Mouse (Mus musculus) embryonic stem cell, embryonic (primary cell): ENCODE data around the gene Gm20388.

Experiments used
- CTCF ChIA-PET, 4 experiments: fragments of 300-600 bp in 2 of 4; fragments of 350-600 bp in 2 of 4; sonication (Branson Sonifier 250); formaldehyde crosslinking; loops; one replicate each; lab custom pipeline; 2022; ENCODE audit warnings: inconsistent platforms in 2 of 4; lab: Charles Lee
- POLR2A ChIA-PET, 4 experiments: fragments of 300-600 bp in 2 of 4; fragments of 350-600 bp in 2 of 4; sonication (Branson Sonifier 250); formaldehyde crosslinking; loops; one replicate each; lab custom pipeline; 2022; ENCODE audit warnings: antibody characterized with exemption in 4 of 4, inconsistent platforms in 1 of 4; lab: Charles Lee

Gene Gm20388

GRCm38 (mm10) chr8:123807852-123808573 is 3897.4 kb downstream of the Gm20388 start:
- CTCF ChIA-PET, result interaction anchor here in 2 of 4 experiments (0.6 to 1.8 kb wide), 6 partner anchors 9 to 180 kb away, joined by 3 to 7 read pairs (median 4); no protein-coding TSS in a partner anchor
- POLR2A ChIA-PET, result interaction anchor here in 2 of 4 experiments (0.8 to 2.7 kb wide), 10 partner anchors 10 to 142 kb away, joined by 3 to 16 read pairs (median 3); no protein-coding TSS in a partner anchor

- ChIA-PET POLR2A (interaction anchor here in 2 of 4 experiments (0.6 to 2.7 kb wide), 6 partner anchors 9 to 207 kb away, joined by 3 to 16 read pairs (median 4); no protein-coding TSS in a partner anchor), CTCF (interaction anchor here in 3 of 4 experiments (0.6 to 1.8 kb wide), 6 partner anchors 9 to 142 kb away, joined by 3 to 7 read pairs (median 4); no protein-coding TSS in a partner anchor)
Observed at GRCm38 (mm10) chr8:123808671-123809070, 3898.0 kb downstream of the Gm20388 start.

GRCm38 (mm10) chr8:123809342-123809741 is 3898.7 kb downstream of the Gm20388 start:
- POLR2A ChIA-PET, result interaction anchor here in 2 of 4 experiments (0.6 to 2.7 kb wide), 12 partner anchors 8 to 206 kb away, joined by 3 to 16 read pairs (median 4); no protein-coding TSS in a partner anchor
- CTCF ChIA-PET, result interaction anchor here (0.5 to 1.8 kb wide), 11 partner anchors 8 to 1708 kb away, joined by 3 to 7 read pairs (median 3); no protein-coding TSS in a partner anchor

- ChIA-PET CTCF (interaction anchor here in 1 of 4 experiments (0.6 kb wide), 1 partner anchor 600 kb away, joined by 3 read pairs; the partner anchor contains the start of genes Chmp1a and Spata33), POLR2A (interaction anchor here in 1 of 4 experiments (1.6 kb wide), 1 partner anchor 11 kb away, joined by 4 read pairs; no protein-coding TSS in a partner anchor)
Observed at GRCm38 (mm10) chr8:123812227-123812626, 3901.6 kb downstream of the Gm20388 start.

- POLR2A ChIA-PET, result interaction anchor here in 1 of 4 experiments (0.6 kb wide), 2 partner anchors 13 to 175 kb away, joined by 3 read pairs; no protein-coding TSS in a partner anchor
- CTCF ChIA-PET, result interaction anchor here in 1 of 4 experiments (1.2 kb wide), 1 partner anchor 12 kb away, joined by 3 read pairs; no protein-coding TSS in a partner anchor
Observed at GRCm38 (mm10) chr8:123813173-123813891, 3902.7 kb downstream of the Gm20388 start.

GRCm38 (mm10) chr8:123813892-123814266 is 3903.2 kb downstream of the Gm20388 start:
- CTCF ChIA-PET, result interaction anchor here in 2 of 4 experiments (0.6 to 1.2 kb wide), 2 partner anchors 12 to 47 kb away, joined by 3 to 7 read pairs; no protein-coding TSS in a partner anchor

GRCm38 (mm10) chr8:123815325-123815724 is 3904.7 kb downstream of the Gm20388 start:
- ChIA-PET CTCF (interaction anchor here in 2 of 4 experiments (1.3 to 1.4 kb wide), 3 partner anchors 17 to 188 kb away, joined by 3 to 5 read pairs (median 4); no protein-coding TSS in a partner anchor), POLR2A (interaction anchor here in 3 of 4 experiments (0.6 to 1.4 kb wide), 5 partner anchors 11 to 210 kb away, joined by 3 to 4 read pairs (median 4); no protein-coding TSS in a partner anchor)

More at GRCm38 (mm10) chr8:123813892-123814266, 3903.2 kb downstream of the Gm20388 start:
- POLR2A ChIA-PET, result interaction anchor here in 1 of 4 experiments (0.6 kb wide), 2 partner anchors 12 to 175 kb away, joined by 3 read pairs; no protein-coding TSS in a partner anchor

- CTCF ChIA-PET, result interaction anchor here (0.7 to 2.0 kb wide), 10 partner anchors 8 to 468 kb away, joined by 3 to 7 read pairs (median 4); partner anchors contain the start of gene Rab4a (in 1 of the 4)
- POLR2A ChIA-PET, result interaction anchor here in 2 of 4 experiments (0.7 to 2.2 kb wide), 9 partner anchors 7 to 186 kb away, joined by 3 to 16 read pairs (median 5); no protein-coding TSS in a partner anchor
Observed at GRCm38 (mm10) chr8:123816939-123817338, 3906.3 kb downstream of the Gm20388 start.

GRCm38 (mm10) chr8:123817747-123818146 is 3907.1 kb downstream of the Gm20388 start:
- ChIA-PET CTCF (interaction anchor here (0.8 to 2.0 kb wide), 9 partner anchors 8 to 228 kb away, joined by 3 to 7 read pairs (median 4); partner anchors contain the start of gene Rab4a (in 1 of the 4)), POLR2A (interaction anchor here in 2 of 4 experiments (0.9 to 2.2 kb wide), 6 partner anchors 8 to 29 kb away, joined by 4 to 16 read pairs (median 6); no protein-coding TSS in a partner anchor)

GRCm38 (mm10) chr8:123819683-123820610 is 3909.3 kb downstream of the Gm20388 start:
- CTCF ChIA-PET, result no interaction called here
- POLR2A ChIA-PET, result interaction anchor here in 1 of 4 experiments (0.6 to 0.7 kb wide), 2 partner anchors 12 to 65 kb away, joined by 3 read pairs; no protein-coding TSS in a partner anchor

- ChIA-PET CTCF (no interaction called here), POLR2A (no interaction called here)
Observed at GRCm38 (mm10) chr8:123820780-123821179, 3910.1 kb downstream of the Gm20388 start.

GRCm38 (mm10) chr8:123823111-123823510 is 3912.5 kb downstream of the Gm20388 start:
- CTCF ChIA-PET, result interaction anchor here in 3 of 4 experiments (0.6 to 6.3 kb wide), 12 partner anchors 10 to 179 kb away, joined by 3 to 40 read pairs (median 5); no protein-coding TSS in a partner anchor
- POLR2A ChIA-PET, result interaction anchor here in 3 of 4 experiments (0.6 to 2.2 kb wide), 12 partner anchors 8 to 1956 kb away, joined by 3 to 6 read pairs (median 3); no protein-coding TSS in a partner anchor

- ChIA-PET POLR2A (interaction anchor here in 3 of 4 experiments (0.6 to 2.2 kb wide), 15 partner anchors 8 to 1957 kb away, joined by 3 to 6 read pairs (median 3); partner anchors contain the start of gene Rab4a (in 1 of the 3)), CTCF (interaction anchor here in 3 of 4 experiments (0.8 to 6.3 kb wide), 10 partner anchors 9 to 179 kb away, joined by 3 to 40 read pairs (median 6); no protein-coding TSS in a partner anchor)
Observed at GRCm38 (mm10) chr8:123823532-123824123, 3913.0 kb downstream of the Gm20388 start.

GRCm38 (mm10) chr8:123826001-123826400 is 3915.4 kb downstream of the Gm20388 start:
- CTCF ChIA-PET, result interaction anchor here (0.6 to 6.3 kb wide), 18 partner anchors 9 to 198 kb away, joined by 3 to 40 read pairs (median 3); no protein-coding TSS in a partner anchor
- POLR2A ChIA-PET, result interaction anchor here in 2 of 4 experiments (0.7 to 2.2 kb wide), 10 partner anchors 9 to 89 kb away, joined by 3 to 8 read pairs (median 4); no protein-coding TSS in a partner anchor

- ChIA-PET CTCF (interaction anchor here in 3 of 4 experiments (0.6 to 6.3 kb wide), 7 partner anchors 8 to 427 kb away, joined by 3 to 40 read pairs (median 7); no protein-coding TSS in a partner anchor), POLR2A (interaction anchor here (0.7 to 2.2 kb wide), 12 partner anchors 9 to 104 kb away, joined by 3 to 8 read pairs (median 3); no protein-coding TSS in a partner anchor)
Observed at GRCm38 (mm10) chr8:123826758-123827157, 3916.1 kb downstream of the Gm20388 start.
